Mouse (Mus musculus): ENCODE measurements at regions not wholly inside any gene's neighbourhood (a gene's known extent, or its start where the extent isn't known, plus 50 kb on each side); places are given as distances from the start of the nearest gene placed in this dataset.

- H3K4me3 ChIP-seq (replicated peaks) = no peak overlapping the region
- H3K36me3 ChIP-seq = no peaks in the 10 kb centered on the region
- no peak for ATAC-seq
- no peak overlapping the region for H3K9ac ChIP-seq
- no peak overlapping the region for H3K27ac ChIP-seq
- H3K27me3 ChIP-seq (replicated peaks) = no peaks in the 10 kb centered on the region
- no peak overlapping the region for H3K4me2 ChIP-seq (replicated peaks)
- 68% methylated on average over 4 of the region's 4 CpGs for WGBS
- peaks cover 30% of the 10 kb centered on the region for H3K4me1 ChIP-seq (replicated peaks)
- no peaks in the 10 kb centered on the region for H3K9me3 ChIP-seq
These were observed 111.3 kb downstream of the Zfp706 start for GRCm38 (mm10) chr15:36896265-36896664.

DNA sequence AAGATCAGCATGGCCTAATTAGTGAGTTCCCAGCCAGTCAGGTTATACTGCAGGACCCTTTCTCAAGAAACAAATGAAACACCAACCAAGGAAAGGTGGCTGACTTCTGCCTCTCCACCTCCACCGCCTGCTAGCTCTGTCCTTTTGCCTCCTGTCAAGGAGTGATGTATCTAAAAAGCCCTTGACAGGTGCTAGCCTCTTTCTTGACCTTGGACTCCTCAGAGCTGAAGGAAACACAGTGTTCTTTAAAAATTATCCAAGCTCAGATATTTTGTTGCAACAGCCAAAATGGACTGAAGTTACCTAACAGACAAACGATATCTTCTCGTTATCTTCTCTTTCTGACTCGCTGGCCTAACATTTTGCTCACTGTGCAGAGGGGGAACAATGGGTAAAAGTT is 112.5 kb downstream of the Zfp706 start:
- no peak overlapping the region for H3K27ac ChIP-seq
- no peaks in the 10 kb centered on the region for H3K9me3 ChIP-seq
- no peak overlapping the region for H3K9ac ChIP-seq
- H3K27me3 ChIP-seq (replicated peaks) = no peaks in the 10 kb centered on the region
- 92% methylated on average over 4 of the region's 4 CpGs for WGBS
- H3K4me3 ChIP-seq (replicated peaks) = no peak overlapping the region
- H3K36me3 ChIP-seq = no peaks in the 10 kb centered on the region
- no peak for ATAC-seq
- no peak overlapping the region for H3K4me2 ChIP-seq (replicated peaks)
- peaks cover 25% of the 10 kb centered on the region for H3K4me1 ChIP-seq (replicated peaks)

DNA sequence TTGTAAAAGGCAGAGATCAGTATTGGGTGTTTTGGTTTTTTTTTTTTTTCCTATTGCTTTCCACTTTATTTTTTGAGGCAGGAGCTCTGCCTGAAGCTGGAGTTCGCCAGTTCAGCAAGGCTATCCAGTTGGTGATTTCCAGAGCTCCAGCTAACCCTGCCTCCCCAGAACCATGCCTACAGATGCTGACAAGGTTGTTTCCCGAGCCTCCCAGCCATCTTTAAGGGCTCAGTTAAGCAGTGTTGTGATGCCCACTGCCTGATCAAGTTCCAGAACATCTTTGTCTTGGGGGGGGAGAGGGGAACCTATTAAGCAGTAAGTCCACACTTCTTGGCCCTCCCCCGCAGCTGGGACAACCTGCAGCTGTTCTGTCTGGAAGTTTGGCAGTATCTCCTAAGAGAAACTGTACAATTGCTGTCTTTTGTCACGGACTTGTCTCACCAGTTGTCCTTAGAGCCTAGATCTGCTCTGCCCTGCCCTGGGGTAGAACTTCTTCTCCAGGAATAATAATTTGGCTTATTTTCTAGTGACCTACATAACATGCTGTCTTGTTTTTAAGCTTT is 114.1 kb downstream of the Zfp706 start:
- Histone ChIP-seq H3K4me2 (replicated peaks) (no peak overlapping the region), H3K4me1 (replicated peaks) (peaks cover 22% of the 10 kb centered on the region), H3K36me3 (no peaks in the 10 kb centered on the region), H3K4me3 (replicated peaks) (no peak overlapping the region), H3K9ac (no peak overlapping the region), H3K27me3 (replicated peaks) (no peaks in the 10 kb centered on the region), H3K9me3 (no peaks in the 10 kb centered on the region), H3K27ac (no peak overlapping the region)
- WGBS = 33% methylated on average over 4 of the region's 4 CpGs
- no peak for ATAC-seq

DNA sequence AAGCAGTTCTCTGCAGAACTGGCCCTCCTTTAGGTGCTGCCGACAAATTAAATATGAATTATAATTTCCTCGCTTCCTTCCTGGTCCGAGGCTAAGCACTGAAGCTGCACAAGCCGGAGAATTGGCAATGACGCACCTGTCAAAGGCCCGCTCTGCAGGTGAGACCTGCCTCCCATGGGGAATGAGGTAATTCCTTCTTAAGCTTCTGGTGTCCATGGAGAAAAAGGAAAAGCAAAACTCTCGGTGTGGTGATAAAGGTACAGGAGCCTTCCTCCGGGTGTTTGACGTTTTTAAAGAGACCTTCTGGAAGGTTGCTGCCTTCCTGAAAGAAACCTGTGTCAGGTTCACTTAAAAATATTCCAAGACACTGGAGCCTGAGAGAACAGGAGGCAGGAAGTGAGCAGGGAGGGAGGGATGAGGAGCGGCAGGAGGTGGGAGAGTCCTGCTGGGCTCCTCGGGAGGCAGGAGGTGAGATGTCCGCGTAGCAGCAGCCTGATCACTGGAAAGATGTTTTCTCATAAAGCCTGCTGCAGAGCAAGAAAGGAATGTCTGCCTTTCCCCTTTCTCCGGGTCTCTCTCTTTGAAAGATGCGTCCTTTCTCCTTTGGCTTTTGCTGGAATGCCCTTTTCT is 114.9 kb downstream of the Zfp706 start:
- Histone ChIP-seq H3K27ac (peak overlapping the region; percentile 60), H3K27me3 (replicated peaks) (no peaks in the 10 kb centered on the region), H3K4me2 (replicated peaks) (peak overlapping the region; percentile 38), H3K36me3 (no peaks in the 10 kb centered on the region), H3K9me3 (no peaks in the 10 kb centered on the region), H3K4me3 (replicated peaks) (no peak overlapping the region), H3K9ac (no peak overlapping the region), H3K4me1 (replicated peaks) (peaks cover 18% of the 10 kb centered on the region)
- WGBS = 17% methylated on average over 15 of the region's 15 CpGs
- ATAC-seq = peak; percentile 64

DNA sequence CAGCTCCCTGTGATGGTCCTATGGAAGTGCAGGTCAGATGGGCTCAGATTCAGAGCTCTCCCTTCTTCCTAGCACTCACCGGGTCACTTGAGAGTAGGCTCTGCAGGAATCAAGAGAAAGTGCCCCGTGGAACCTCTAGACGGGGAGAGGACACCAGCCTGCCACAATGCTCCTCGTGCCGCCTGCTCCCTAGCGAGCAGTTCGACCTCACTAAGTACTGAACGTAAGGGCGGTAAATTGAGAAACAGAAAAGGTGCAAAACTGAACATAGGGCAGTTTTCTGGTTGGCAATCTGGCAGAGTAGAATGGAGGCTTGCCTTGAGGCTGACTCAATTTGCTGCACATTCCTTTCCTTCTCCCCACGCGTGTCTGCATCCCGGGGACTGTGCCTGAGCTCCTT is 115.7 kb downstream of the Zfp706 start:
- Histone ChIP-seq H3K9me3 (no peaks in the 10 kb centered on the region), H3K36me3 (no peaks in the 10 kb centered on the region), H3K9ac (no peak overlapping the region; the same call in 1 of the 2 replicates), H3K4me3 (replicated peaks) (no peak overlapping the region), H3K27ac (no peak overlapping the region), H3K4me1 (replicated peaks) (peaks cover 18% of the 10 kb centered on the region), H3K27me3 (replicated peaks) (no peaks in the 10 kb centered on the region), H3K4me2 (replicated peaks) (no peak overlapping the region)
- 39% methylated on average over 12 of the region's 12 CpGs for WGBS
- ATAC-seq = no peak

GRCm38 (mm10) chr15:36891296-36891695 is 116.3 kb downstream of the Zfp706 start:
- no peak overlapping the region for H3K9ac ChIP-seq
- ATAC-seq = no peak
- H3K27ac ChIP-seq = no peak overlapping the region
- H3K4me1 ChIP-seq (replicated peaks) = peaks cover 18% of the 10 kb centered on the region
- 77% methylated on average over 1 of the region's 1 CpGs for WGBS
- no peaks in the 10 kb centered on the region for H3K36me3 ChIP-seq
- H3K27me3 ChIP-seq (replicated peaks) = no peaks in the 10 kb centered on the region
- H3K4me2 ChIP-seq (replicated peaks) = no peak overlapping the region
- no peaks in the 10 kb centered on the region for H3K9me3 ChIP-seq
- no peak overlapping the region for H3K4me3 ChIP-seq (replicated peaks)

GRCm38 (mm10) chr15:36889072-36889471 is 118.5 kb downstream of the Zfp706 start:
- Histone ChIP-seq H3K4me2 (replicated peaks) (no peak overlapping the region), H3K36me3 (no peaks in the 10 kb centered on the region), H3K9ac (no peak overlapping the region), H3K27me3 (replicated peaks) (no peaks in the 10 kb centered on the region), H3K4me3 (replicated peaks) (no peak overlapping the region), H3K9me3 (no peaks in the 10 kb centered on the region), H3K27ac (no peak overlapping the region), H3K4me1 (replicated peaks) (peaks cover 31% of the 10 kb centered on the region)
- ATAC-seq = 0 out of 2 replicates have a peak, but pooled peaks have one; percentile 24
- WGBS = 64% methylated on average over 3 of the region's 3 CpGs

- Histone ChIP-seq H3K4me1 (replicated peaks) (peaks cover 30% of the 10 kb centered on the region), H3K27me3 (replicated peaks) (no peaks in the 10 kb centered on the region), H3K9ac (no peak overlapping the region), H3K27ac (no peak overlapping the region), H3K36me3 (no peaks in the 10 kb centered on the region), H3K9me3 (no peaks in the 10 kb centered on the region), H3K4me3 (replicated peaks) (no peak overlapping the region), H3K4me2 (replicated peaks) (no peak overlapping the region)
- WGBS = 66% methylated on average over 11 of the region's 11 CpGs
- no peak for ATAC-seq
These were observed 119.1 kb downstream of the Zfp706 start for GRCm38 (mm10) chr15:36888351-36889069.

- Histone ChIP-seq H3K9me3 (no peaks in the 10 kb centered on the region), H3K27me3 (replicated peaks) (no peaks in the 10 kb centered on the region), H3K9ac (no peak overlapping the region), H3K27ac (0 out of 2 replicates have a peak overlapping the region, but pooled peaks have one; percentile 45), H3K36me3 (no peaks in the 10 kb centered on the region), H3K4me1 (replicated peaks) (peaks cover 13% of the 10 kb centered on the region), H3K4me3 (replicated peaks) (no peak overlapping the region), H3K4me2 (replicated peaks) (no peak overlapping the region)
- peak; percentile 62 for ATAC-seq
- WGBS = 35% methylated on average over 11 of the region's 11 CpGs
These were observed 122.8 kb downstream of the Zfp706 start for GRCm38 (mm10) chr15:36884671-36885365.

GRCm38 (mm10) chr15:36884074-36884473 is 123.5 kb downstream of the Zfp706 start:
- no peaks in the 10 kb centered on the region for H3K27me3 ChIP-seq (replicated peaks)
- WGBS = 86% methylated on average over 3 of the region's 3 CpGs
- no peaks in the 10 kb centered on the region for H3K36me3 ChIP-seq
- H3K9ac ChIP-seq = no peak overlapping the region
- H3K27ac ChIP-seq = no peak overlapping the region
- H3K9me3 ChIP-seq = no peaks in the 10 kb centered on the region
- no peak overlapping the region for H3K4me2 ChIP-seq (replicated peaks)
- ATAC-seq = no peak
- H3K4me3 ChIP-seq (replicated peaks) = no peak overlapping the region
- peaks cover 20% of the 10 kb centered on the region for H3K4me1 ChIP-seq (replicated peaks)

DNA sequence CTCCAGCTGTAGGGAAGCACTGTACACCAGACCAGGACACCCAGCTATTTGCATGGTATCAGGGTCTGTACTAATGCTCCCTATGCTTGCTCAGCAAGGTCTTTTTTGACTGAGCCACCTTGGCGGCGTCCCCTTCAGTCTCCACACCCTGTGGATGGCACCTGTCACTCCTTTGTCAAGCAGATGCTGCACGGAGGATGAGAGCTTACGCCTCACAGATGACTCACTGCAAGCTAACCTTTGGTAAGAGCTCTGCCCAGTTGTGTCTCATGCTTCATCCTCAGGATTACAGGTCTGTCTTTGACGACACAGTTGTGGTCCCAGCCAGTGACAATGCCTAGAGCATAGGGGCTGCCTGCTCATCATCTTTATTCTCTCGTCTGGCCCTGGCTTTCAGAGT is 124.4 kb downstream of the Zfp706 start:
- Histone ChIP-seq H3K4me1 (replicated peaks) (peaks cover 28% of the 10 kb centered on the region), H3K9me3 (no peaks in the 10 kb centered on the region), H3K27me3 (replicated peaks) (no peaks in the 10 kb centered on the region), H3K4me3 (replicated peaks) (no peak overlapping the region), H3K9ac (no peak overlapping the region), H3K4me2 (replicated peaks) (no peak overlapping the region), H3K27ac (no peak overlapping the region), H3K36me3 (no peaks in the 10 kb centered on the region)
- peak; percentile 7; the same call in 1 of the 2 replicates for ATAC-seq
- 64% methylated on average over 6 of the region's 6 CpGs for WGBS

- no peaks in the 10 kb centered on the region for H3K9me3 ChIP-seq
- no peak overlapping the region for H3K4me2 ChIP-seq (replicated peaks)
- ATAC-seq = peak; percentile 82
- H3K4me3 ChIP-seq (replicated peaks) = no peak overlapping the region
- no peaks in the 10 kb centered on the region for H3K27me3 ChIP-seq (replicated peaks)
- H3K9ac ChIP-seq = no peak overlapping the region
- H3K27ac ChIP-seq = peak overlapping the region; percentile 64
- H3K36me3 ChIP-seq = no peaks in the 10 kb centered on the region
- WGBS = 66% methylated on average over 2 of the region's 2 CpGs
- H3K4me1 ChIP-seq (replicated peaks) = peaks cover 28% of the 10 kb centered on the region
These were observed 126.0 kb downstream of the Zfp706 start for GRCm38 (mm10) chr15:36881576-36881975.

Measured in intestine, embryonic 15.5 days (tissue).